1 mouse cellular context compared by ENCODE assay signal in the genomic region with DNA sequence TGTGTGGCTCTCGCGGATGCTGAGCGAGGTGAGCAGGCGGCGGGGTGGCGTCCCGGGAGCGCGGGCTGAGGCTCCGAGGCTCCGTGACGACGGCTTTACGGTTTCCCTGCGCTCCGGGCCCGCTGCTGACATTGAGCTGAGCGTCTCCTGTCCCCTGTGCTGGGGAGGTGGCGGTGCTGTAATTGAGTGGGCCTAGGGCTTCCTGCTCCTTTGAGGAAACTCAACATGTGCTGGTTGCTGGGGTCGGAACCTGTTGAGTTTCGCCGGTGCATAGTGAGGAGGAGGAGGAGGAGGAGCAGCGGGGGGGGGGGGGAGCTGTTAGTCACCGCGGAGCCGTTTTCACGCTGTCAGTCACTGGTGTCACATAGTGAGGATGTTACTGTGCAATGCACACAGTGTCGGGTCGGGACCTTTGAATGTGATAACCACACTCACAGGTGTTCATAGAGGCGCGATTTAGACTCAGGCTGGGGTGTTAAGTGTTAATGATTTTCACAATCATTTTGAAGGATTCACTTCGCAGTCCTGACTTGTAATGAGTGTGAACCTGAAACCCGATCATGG.
TF ChIP-seq lines count a peak whose summit lies in the region.

No protein-coding gene starts in this region.

TF ChIP-seq in MEL, 35 proteins besides CTCF, POLR2A, EP300 and RAD21 (continued from another document):
- no peak for TF ChIP-seq ZNF384 (IDR thresholded peaks at IDR 0.05; ENCODE audit: low read depth, low read length)
- no peak for TF ChIP-seq HCFC1 (IDR thresholded peaks at IDR 0.05; ENCODE audit: low read depth, low read length)
- no peak for TF ChIP-seq E2F4 (IDR thresholded peaks at IDR 0.05; ENCODE audit: borderline replicate concordance, low read depth, low read length)
- no peak for TF ChIP-seq MAZ (IDR thresholded peaks at IDR 0.05; ENCODE audit: low read depth, low read length)
- no peak for TF ChIP-seq ETS1 (IDR thresholded peaks at IDR 0.05; ENCODE audit: low read depth, low read length)
- TF ChIP-seq MAX (IDR thresholded peaks at IDR 0.05; ENCODE audit: low read length), result no peak
- no peak for TF ChIP-seq KAT2A (conservative IDR thresholded peaks at IDR 0.05; ENCODE audit: low read depth, low read length)
- no peak for TF ChIP-seq MAFK (IDR thresholded peaks at IDR 0.05; ENCODE audit: borderline replicate concordance, low read depth, low read length)
- no peak for TF ChIP-seq MEF2A (IDR thresholded peaks at IDR 0.05; ENCODE audit: extremely low read depth, insufficient replicate concordance, low read depth, low read length, poor library complexity, severe bottlenecking)
- no peak for TF ChIP-seq TAL1 (IDR thresholded peaks at IDR 0.05; ENCODE audit: low read length)
- TF ChIP-seq GABPA (IDR thresholded peaks at IDR 0.05; ENCODE audit: low read depth, low read length), result no peak
